Mouse (Mus musculus): Measurements from ENCODE around the gene Nhlrc4. TPM values are rescaled to one million over a fixed set of nuclear protein-coding genes. Genes with fewer than 3 reads are reported as not detected.
A peak's percentile ranks its signal among the peaks of the same experiment; 100 is the strongest.

Gene Nhlrc4
- total RNA-seq, 2 experiments from 2014 or later = not detected

DNA sequence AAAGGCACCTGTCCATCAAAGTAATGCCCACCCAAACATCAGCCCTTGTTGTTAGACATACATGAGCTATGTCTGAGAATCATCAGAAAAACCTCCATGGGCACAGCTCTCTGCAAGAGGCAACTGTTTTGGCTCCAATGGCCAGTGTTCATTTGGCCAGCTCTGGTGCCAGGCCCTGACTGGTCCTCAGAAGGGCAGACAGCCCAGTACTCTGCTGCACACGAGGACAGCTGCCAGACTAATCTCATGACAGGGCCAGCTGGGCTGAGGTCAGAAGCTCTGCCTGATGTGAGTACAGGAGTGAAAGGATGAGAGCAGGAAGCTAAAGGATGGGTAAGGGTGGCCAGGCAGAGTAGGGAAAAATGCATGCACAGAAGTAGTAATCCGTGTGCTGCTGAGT, 19.4 kb downstream of the Nhlrc4 start:
- DNase-seq = peak; percentile 64

DNA sequence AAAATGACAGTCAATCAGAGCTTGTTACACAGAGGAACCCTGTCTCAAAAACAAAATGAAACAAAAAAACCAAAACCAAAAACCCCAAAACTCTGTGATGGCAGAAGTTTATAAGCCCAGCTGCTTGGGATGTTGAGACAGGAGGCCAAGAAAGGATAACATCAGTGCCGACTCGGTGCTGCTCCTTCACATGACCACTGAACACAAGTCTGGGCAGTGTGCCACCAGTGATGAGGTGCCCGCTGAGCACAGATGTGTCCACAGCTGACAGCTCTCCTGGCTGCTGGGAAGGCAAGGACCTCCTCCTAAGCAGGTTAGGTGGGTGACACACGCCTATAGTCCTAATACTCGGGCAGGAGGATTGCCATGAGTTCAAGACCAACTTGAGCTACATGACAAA, 22.6 kb downstream of the Nhlrc4 start:
- DNase-seq = no peak

DNA sequence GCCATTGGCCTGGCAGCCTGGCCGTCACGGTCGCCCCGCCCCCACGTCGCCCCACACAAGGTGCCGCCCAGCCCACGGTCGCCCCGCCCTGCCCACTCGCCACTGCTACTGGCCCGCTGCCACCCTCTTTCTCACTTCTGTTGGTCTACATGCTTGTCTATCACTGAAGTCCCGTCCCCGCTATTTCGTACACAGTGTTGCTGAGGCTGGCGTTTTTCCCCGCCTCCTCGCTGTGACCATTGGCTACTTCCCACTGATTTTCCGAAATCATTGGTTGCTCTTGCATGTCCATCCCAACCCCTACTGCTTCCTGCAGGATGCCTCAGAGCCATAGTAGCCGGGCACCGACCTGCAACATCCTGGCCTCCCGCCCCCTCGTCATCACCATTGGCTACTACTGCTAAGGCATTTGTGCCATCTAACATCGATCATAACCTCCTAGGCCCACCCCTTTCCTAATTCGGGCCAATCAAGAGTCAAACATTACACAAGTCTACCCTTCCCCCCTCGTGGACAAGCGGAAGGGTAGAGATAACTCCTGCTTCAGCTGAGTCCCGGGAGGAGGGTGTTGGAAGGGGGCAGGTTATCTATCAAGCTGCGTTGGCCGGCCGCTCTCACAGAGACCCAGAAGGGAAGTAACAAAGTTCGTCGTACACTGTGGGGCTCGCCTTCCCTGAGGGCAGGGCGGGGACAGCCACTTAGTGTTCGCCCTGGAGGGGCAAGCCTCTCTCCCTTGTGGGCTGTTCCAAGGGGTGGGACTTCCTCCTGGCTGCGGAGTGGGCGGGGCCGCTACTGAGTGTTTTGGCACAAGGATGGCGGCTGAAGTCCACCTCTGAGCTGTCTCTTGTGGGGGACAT, 24.7 kb downstream of the Nhlrc4 start:
- DNase-seq = peak; percentile 100

DNA sequence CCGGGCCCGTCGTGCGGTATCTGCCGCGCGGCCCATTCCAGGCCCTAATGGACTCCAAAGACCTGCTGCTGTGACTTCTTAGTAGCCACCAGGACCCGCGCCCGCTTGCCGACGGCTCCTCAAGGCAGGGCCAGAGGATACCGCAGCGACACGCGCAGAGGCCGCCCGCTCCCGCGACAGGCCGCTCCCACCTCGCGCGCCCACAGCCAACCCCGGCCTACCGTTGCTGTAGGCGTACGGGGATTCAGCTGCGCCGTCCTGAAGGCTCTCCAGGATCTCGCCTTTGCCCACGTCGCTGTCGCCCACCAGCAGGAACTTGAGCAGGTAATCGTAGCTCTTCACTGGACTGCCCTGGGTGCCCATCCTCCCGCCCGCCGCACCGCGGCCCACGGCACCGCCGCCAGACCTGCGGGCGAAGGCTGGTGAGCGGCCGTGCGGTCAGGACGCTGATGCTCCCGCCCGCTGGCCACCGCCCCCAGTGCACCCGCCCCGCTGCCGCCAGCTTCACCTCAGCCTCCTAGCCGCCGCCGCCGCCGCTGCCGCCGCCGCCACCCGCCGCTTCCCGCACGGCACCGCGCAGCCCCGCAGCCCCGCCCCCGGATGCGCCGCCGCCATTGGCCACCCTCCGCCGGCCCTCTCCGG, 25.5 kb downstream of the Nhlrc4 start, which contains the start of gene Rab40c:
Rab40c (minus strand) TSS at position 584 of the 642 bp plus-strand sequence.
- peak; percentile 55 for DNase-seq

DNA sequence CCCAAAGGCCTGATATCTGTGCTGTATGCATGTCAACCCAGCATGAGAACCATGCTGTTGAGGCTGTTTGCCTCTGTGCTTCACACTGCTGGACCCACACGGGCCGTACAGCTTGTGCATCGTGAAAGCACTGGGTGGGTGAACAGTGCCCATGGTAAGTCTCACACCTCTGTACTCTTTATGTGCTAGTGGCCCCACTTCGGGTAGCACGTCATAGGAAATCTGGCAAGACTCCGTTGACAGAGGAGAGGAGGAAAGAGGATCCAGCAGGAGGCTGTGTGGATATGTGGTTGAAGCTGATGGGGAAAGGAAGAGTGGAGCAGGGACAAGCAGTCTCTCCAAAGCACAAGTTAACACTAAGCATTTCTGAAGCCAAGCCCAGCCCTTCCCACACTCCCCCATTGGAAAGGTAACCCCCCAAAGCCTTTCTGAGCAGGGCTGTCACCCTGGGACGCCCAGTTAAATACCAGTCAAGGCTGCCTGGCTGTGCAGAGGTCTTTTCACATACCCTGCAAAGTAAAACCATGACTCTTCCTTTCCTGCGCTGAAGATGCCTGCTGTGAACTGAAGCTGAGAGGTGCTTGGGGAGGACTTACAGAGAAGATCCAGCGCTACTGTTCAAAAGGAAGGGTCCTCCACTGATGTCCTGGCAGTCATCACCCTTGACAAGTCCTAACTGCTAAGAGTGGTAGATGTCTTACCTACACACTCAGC, 26.6 kb downstream of the Nhlrc4 start:
- no peak for DNase-seq

DNA sequence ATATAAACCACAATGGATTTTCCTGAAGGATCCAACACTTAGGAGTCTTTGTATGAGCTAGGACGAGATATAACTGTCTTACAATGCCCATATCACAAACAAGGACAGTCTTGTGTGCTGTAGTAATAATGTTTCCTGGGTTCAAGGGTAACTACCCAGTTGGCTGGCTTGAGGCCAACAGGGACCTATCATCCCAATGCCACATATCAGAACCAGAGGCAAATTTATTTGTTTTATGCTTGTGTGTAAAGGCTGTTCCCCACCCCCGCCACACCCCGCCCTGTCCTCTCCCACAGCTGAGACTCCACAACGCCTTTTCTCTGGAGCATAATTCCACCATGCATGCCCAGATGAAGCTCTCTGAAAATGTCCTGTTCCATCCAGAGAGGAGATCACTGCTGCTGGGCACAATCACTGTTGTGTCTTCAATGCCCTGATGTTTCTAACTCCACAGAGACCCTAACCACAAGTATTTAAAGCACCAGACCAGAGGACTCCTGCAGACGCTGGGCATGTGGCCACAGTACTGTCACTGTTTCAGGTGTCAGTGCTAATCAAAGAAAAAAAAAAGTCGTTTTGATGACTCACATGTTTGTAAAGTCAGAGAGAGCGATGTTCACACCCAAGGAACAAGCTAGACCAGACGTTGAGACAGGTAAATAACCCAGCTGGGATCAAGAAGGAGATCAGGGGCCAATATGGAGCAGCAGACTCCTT, 27.7 kb downstream of the Nhlrc4 start:
- no peak for DNase-seq

DNA sequence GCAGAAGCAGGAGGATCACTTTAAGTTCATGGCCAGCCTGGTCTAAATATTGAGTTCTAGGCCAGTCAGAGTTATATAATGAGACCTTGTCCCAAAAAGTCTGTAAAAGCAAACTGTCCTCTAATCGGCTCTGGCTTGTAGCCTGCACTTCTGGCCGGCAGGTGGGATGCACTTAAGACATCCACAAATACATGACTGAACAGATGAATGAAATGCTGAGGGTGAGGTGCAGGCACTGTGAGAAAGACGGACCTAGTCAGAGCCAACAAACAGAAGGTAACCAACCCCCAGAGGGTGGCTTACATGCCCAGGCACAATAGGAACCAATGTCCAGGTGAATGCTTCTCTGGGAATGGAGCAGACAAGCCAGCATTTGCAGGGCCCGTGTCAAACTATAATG, 30.5 kb downstream of the Nhlrc4 start:
- no peak for DNase-seq

DNA sequence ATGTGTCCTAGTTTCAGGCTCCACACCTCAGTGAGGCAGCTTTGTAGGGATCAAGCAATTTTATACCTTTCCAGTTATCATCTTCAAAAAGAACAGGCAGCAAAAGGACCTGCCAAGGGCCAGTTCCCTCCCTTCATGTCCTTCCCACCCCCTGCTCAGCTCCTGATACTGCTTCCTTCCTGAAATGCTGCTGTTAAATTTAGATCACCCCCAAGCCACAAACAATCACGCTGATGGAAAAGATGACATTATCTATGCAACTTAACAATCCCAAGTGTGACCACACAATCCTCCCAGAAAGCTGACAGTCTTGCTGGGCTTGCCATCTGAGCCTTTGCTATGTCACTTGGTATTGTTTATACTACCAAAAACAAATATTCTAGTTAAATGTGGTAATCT, 30.9 kb downstream of the Nhlrc4 start:
- DNase-seq = no peak

DNA sequence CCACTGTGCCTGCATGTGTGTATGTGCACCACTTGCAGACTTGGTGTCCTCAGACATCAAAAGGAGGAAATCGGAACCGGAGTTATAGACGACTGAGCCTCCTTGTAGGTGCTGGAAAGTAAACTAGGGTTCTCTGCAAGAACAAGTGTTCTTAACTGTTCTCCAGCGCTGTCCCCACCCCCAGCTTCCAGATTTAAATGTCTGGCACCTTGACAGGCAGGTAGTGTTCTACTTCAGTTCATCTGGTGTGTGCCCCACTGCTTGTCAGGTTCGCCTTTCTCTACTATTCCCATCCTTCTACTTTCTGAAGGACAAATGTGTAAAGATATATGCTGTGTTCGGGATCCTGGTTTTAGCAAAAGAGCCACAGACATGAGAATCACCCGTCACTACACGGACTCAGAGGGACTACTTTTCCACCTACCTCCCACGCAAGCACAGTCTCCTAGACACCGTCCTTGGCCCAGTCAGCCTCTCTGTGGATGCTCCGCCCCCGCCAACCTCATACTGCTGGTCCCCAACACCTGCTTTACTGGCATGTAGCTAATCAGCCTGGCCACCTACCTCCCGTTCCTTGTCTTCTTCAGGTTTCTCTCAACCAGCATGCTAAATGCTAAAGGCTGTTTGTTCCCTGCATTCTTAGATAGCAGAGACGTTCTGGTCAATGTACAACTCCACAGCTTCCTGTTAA, 31.4 kb downstream of the Nhlrc4 start:
- no peak for DNase-seq

DNA sequence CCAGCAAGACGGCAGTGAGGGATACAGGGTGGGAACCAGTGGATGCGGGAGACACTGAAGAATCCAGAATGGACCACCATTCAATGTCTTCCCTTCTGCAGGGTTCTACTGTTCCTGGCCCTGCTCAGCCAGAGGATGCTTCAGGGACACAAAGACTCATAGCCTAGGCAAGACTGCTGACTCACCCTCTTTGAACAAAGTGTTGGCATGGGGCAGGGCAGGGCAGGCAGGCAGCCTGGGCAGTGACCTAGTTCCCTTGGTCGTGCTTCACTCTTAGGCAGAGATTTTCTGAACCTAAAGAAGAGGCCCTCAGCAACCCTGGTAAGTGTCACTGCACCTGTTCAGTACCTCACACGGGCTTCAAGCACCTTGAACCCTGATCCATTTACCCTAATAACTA, 32.9 kb downstream of the Nhlrc4 start:
- DNase-seq = no peak

DNA sequence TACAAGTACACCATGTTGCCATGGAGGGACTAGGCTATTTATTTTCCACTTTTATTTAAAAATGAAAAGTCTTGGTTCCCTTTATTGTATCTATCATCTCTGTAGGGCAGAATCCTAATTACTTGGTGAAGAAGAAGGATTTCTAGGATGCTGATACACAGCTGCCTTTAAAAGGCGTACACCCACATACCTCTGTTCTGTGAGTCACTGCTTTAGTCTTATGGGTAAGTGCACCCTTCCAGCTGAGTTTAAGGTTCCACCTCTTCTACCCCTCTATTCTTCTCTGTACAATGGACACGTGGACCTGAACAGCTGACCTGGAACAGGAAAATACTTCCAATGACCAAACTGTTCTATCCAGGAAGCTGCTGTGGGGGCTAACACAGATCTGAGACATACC, 37.1 kb downstream of the Nhlrc4 start:
- no peak for DNase-seq

DNA sequence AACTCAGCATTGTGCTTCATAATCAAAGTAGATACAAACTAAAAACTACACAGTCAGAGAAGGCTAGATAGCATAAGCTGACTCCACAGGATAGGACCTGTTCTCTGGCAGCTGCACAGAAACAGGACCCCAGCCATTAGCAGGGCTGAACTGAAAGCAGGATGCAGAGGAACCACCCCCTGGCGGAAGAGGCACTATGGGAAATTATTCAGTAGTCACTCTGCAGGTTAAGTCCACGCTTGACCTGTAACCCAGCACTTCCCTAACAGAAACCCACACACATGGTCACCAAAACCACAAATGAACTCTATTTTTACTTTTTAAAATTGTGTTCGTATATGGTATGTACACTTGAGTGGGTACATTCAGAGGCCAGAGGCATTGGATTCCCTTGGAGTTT, 41.7 kb downstream of the Nhlrc4 start:
- no peak for DNase-seq

DNA sequence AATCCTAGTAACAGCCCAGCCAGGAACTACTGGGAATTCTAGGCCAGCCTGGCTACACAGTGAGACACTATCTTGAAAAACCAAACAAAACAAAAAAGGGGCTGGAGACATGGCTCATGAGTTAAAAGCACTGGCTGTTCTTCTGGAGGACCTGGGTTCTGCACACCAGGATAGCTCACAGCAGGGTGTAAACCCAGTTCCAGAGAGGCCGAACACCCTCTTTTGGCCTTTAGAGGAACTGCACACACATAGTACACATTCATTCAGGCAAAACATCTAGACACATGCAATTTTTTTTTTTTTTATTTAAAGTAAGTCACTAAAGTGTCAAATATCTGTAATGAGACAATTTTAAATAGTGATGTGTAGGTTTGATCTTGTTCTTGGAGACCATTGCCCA, 44.6 kb downstream of the Nhlrc4 start:
- no peak for DNase-seq

DNA sequence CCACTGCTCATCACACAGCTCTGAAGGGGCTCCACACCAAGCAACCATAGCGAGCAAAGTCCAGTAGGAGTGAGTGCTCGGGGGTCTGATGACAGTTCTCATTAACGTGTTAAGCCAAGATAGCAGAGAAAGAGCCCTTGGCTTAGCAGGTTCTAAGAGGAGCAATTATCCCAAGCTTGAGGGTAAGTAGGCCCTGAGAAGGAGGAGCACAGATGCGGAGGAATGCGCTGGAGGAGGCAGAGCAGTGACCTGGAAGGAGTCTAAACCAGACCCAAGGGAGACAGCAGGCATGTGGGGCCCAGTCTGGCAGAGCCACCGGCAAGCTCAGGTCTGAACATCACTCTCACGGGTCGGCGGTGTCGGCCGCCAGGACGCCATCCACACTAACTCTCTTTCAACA, 48.9 kb downstream of the Nhlrc4 start:
- no peak for DNase-seq

DNA sequence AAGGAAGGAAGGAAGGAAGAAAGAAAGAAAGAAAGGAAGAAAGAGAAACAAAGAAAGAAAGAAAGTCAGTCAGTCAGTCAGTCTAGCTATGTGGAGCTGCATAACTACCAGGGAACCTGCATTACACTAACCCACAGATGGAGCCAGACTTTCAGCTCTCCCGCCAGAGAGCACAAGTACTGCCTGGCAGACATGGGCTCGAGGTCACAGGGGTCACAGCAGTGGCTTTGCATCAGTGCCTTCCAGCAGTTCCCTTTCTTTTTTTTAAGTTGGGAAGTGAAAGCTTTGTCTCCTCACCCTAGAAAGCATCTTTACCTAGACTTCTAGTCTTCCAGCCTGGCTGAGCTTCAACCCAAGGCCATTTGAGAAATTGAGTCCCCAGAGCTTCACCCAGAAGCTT, 49.3 kb downstream of the Nhlrc4 start:
- DNase-seq = no peak

DNA sequence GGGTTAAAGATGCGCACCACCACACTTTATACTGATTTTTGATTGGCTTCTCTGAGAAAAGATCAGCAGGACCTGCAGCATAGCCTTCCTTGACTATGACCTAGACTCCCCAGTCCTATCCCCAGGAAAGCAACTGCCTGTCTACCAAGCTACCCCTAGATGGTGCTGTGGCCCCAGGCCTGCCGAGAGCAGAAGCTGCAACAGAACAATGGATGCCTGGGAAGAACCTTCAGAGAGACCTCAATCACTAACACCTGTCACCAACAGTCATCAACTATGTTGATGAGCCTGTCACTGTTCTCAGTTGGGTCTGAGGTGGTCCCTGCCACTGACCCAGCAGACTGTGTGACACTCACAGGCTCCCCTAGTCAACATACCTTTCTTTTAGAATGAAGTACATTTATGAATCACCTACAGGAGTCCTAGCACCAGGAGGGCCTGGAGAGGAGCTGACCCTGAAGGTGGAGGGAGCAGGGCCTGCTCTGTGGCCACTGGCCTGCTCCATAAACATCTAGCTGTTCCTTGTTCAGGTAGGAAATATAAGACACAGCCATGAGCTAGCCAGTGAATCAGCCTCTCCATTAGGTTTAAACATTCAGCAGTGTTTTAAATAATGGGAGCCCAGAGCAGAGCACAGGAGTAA, 50.7 kb downstream of the Nhlrc4 start:
- peak; percentile 61 for DNase-seq

Other genes with a start within 250 kb of the Nhlrc4 start
- gene Gng13, start 227.8 kb downstream of the Nhlrc4 start, total RNA-seq (2021) = not detected
- 1 to 10 TPM; 3.2 to 4.3 TPM for gene Chtf18, start 217.5 kb downstream of the Nhlrc4 start, total RNA-seq (2021)
- gene Rpusd1, start 217.3 kb downstream of the Nhlrc4 start, total RNA-seq (2021) = 1 to 10 TPM; 3.8 to 5.6 TPM
- gene Mslnl, start 208.9 kb downstream of the Nhlrc4 start, total RNA-seq (2021) = not detected
- gene Msln, start 190.6 kb downstream of the Nhlrc4 start, total RNA-seq (2021) = under 1 TPM; 0.65 to 0.80 TPM
- 10 to 100 TPM; 24.3 to 28.4 TPM for gene Narfl, start 171.2 kb downstream of the Nhlrc4 start, total RNA-seq (2021)
- gene Haghl, start 159.3 kb downstream of the Nhlrc4 start, total RNA-seq (2021) = 10 to 100 TPM; 16.8 to 22.2 TPM
- gene Ccdc78, start 158.4 kb downstream of the Nhlrc4 start, total RNA-seq (2021) = not detected
- gene Fam173a, start 152.1 kb downstream of the Nhlrc4 start, total RNA-seq (2021) = 10 to 100 TPM; 38.3 to 39.4 TPM
- gene AC134908.4, start 149.3 kb downstream of the Nhlrc4 start, total RNA-seq (2021) = not detected
- gene Metrn, start 147.8 kb downstream of the Nhlrc4 start, total RNA-seq (2021) = 10 to 100 TPM; 51.5 to 57.4 TPM
- gene Fbxl16, start 135.9 kb downstream of the Nhlrc4 start, total RNA-seq (2021) = 1 to 10 TPM; 2.1 to 2.3 TPM
- gene Wdr24, start 121.3 kb downstream of the Nhlrc4 start, total RNA-seq (2021) = 10 to 100 TPM in 1 of 2 experiments, 1 to 10 TPM in 1; 10.0 to 10.8 TPM
- gene Jmjd8, start 116.1 kb downstream of the Nhlrc4 start, total RNA-seq (2021) = 10 to 100 TPM; 22.1 to 25.8 TPM
- gene Stub1, start 111.6 kb downstream of the Nhlrc4 start, total RNA-seq (2021) = 10 to 100 TPM; 95.7 to 99.9 TPM
- gene Rhbdl1, start 107.7 kb downstream of the Nhlrc4 start, total RNA-seq (2021) = 10 to 100 TPM in 1 of 2 experiments, 1 to 10 TPM in 1; 9.8 to 10.9 TPM
- gene Gm20683, start 103.2 kb downstream of the Nhlrc4 start, total RNA-seq (2021) = 1 to 10 TPM; 5.8 to 7.3 TPM
- 10 to 100 TPM; 36.8 TPM for gene Rhot2, start 100.1 kb downstream of the Nhlrc4 start, total RNA-seq (2021)
- gene Wdr90, start 83.5 kb downstream of the Nhlrc4 start, total RNA-seq (2021) = 1 to 10 TPM; 3.3 to 5.2 TPM
- gene Mcrip2, start 76.2 kb downstream of the Nhlrc4 start, total RNA-seq (2021) = 10 to 100 TPM; 57.9 to 61.8 TPM
- gene Mettl26, start 69.9 kb downstream of the Nhlrc4 start, total RNA-seq (2021) = 10 to 100 TPM; 20.7 to 23.1 TPM
- 1 to 10 TPM in 1 of 2 experiments, under 1 TPM in 1; 0.78 to 1.1 TPM for gene Wfikkn1, start 64.1 kb downstream of the Nhlrc4 start, total RNA-seq (2021)
- gene Rab40c, start 25.2 kb downstream of the Nhlrc4 start, total RNA-seq (2021) = 10 to 100 TPM in 1 of 2 experiments, 1 to 10 TPM in 1; 9.3 to 12.6 TPM
- gene Pigq, start within 50 bp of the Nhlrc4 start, total RNA-seq (2021) = 10 to 100 TPM; 38.4 to 39.1 TPM
- not detected for gene A930017K11Rik, start 7.6 kb upstream of the Nhlrc4 start, total RNA-seq (2021)
- gene Capn15, start 40.8 kb upstream of the Nhlrc4 start, total RNA-seq (2021) = 1 to 10 TPM; 6.7 to 8.6 TPM
- 10 to 100 TPM; 37.9 to 41.5 TPM for gene Rab11fip3, start 124.6 kb upstream of the Nhlrc4 start, total RNA-seq (2021)
- 1 to 10 TPM; 5.6 to 6.1 TPM for gene Decr2, start 145.4 kb upstream of the Nhlrc4 start, total RNA-seq (2021)
- gene Nme4, start 150.6 kb upstream of the Nhlrc4 start, total RNA-seq (2021) = 1 to 10 TPM; 4.9 to 6.4 TPM
- gene Tmem8, start 168.3 kb upstream of the Nhlrc4 start, total RNA-seq (2021) = 1 to 10 TPM; 1.3 to 1.7 TPM
- gene Mrpl28, start 178.5 kb upstream of the Nhlrc4 start, total RNA-seq (2021) = 10 to 100 TPM; 48.4 to 52.3 TPM
- gene Axin1, start 193.7 kb upstream of the Nhlrc4 start, total RNA-seq (2021) = 10 to 100 TPM; 19.3 to 23.1 TPM

Data from gastrocnemius, postnatal 10 days (tissue).